Mouse (Mus musculus): ENCODE measurements around the gene Slc6a1. TPM values are rescaled to one million over a fixed set of nuclear protein-coding genes. Genes with fewer than 3 reads are reported as not detected.

Slc6a1 gene
- total RNA-seq, 2 experiments from 2014 or later: not detected

- peak; percentile 5 to 44 for DNase-seq
Observed at GRCm38 (mm10) chr6:114358171-114358570, 75.7 kb downstream of the Slc6a1 start.

- DNase-seq: peak in 1 of 2 experiments; percentile 4
Observed at GRCm38 (mm10) chr6:114362355-114362754, 79.9 kb downstream of the Slc6a1 start.

- DNase-seq: no peak
Observed at GRCm38 (mm10) chr6:114363740-114364139, 81.3 kb downstream of the Slc6a1 start.

GRCm38 (mm10) chr6:114364734-114365133, 82.3 kb downstream of the Slc6a1 start:
- DNase-seq: no peak

- peak; percentile 75 to 85 for DNase-seq
Observed at GRCm38 (mm10) chr6:114366191-114366590, 83.8 kb downstream of the Slc6a1 start.

Other genes with a start within 250 kb of the Slc6a1 start
- gene Atp2b2, start 240.0 kb upstream of the Slc6a1 start, total RNA-seq (2021): 1 to 10 TPM; 3.9 to 6.1 TPM
- gene Slc6a11, start 151.4 kb upstream of the Slc6a1 start, total RNA-seq (2021): under 1 TPM in 1 of 2 experiments, not detected in 1; 0.13 TPM
- 1 to 10 TPM in 1 of 2 experiments, under 1 TPM in 1; 0.56 to 1.9 TPM for gene Hrh1, start 115.3 kb downstream of the Slc6a1 start, total RNA-seq (2021)

Measured in adrenal gland, postnatal 36 days (tissue).